ENCODE assay signal across 1 mouse cellular context in genomic region chr6:112253943-112254342, GRCm38 (mm10). TPM values are rescaled to one million over a fixed set of nuclear protein-coding genes. Genes with fewer than 3 reads are reported as not detected.
"Had no signal": no experiment of that assay in that cellular context is flagged by ENCODE, and none has a peak within 500 bp of the region (broad histone marks: within the 10 kb centered on the region; RNA-seq: fewer than 3 reads in every experiment).

No protein-coding gene starts in this region.

RNA-seq across cellular contexts. Expression of gene Lmcd1, which starts 19.6 kb away (rescaled TPM):
- polyA plus RNA-seq: macrophage had no signal
